Mouse (Mus musculus) hindbrain, embryonic 15.5 days (tissue): Measurements from ENCODE around the gene Pard3. TPM values are rescaled to one million over a fixed set of nuclear protein-coding genes. Genes with fewer than 3 reads are reported as not detected.

Experiments used
- ATAC-seq: fragments of 200-750 bp; cut with Nextera tagmentation; 2 replicates; pipeline ENCODE4 v1.8.0; 2017; ENCODE audit warnings: low read depth, moderate number of reproducible peaks, moderate TSS enrichment; ENCODE audit not compliant: low FRiP score
- H3K27ac ChIP-seq: fragments of 300-500 bp; sonication (generic); replicated peaks from 2 replicates; pipeline ENCODE4 v1.5.1; 2015; ENCODE audit warnings: mild to moderate bottlenecking, inconsistent platforms
- H3K27me3 ChIP-seq: fragments of 300-500 bp; sonication (generic); 2 replicates; pipeline ENCODE4 v1.6.1; 2015; ENCODE audit warnings: control low read depth, inconsistent platforms
- H3K36me3 ChIP-seq: fragments of 300-500 bp; sonication (generic); 2 replicates; pipeline ENCODE4 v1.6.1; 2015; ENCODE audit warnings: control low read depth, inconsistent platforms
- H3K4me1 ChIP-seq: fragments of 300-500 bp; sonication (generic); replicated peaks from 2 replicates; pipeline ENCODE4 v1.6.1; 2015; ENCODE audit warnings: control low read depth, inconsistent platforms
- H3K4me2 ChIP-seq: fragments of 300-500 bp; sonication (generic); 2 replicates; pipeline ENCODE4 v1.6.1; 2015; ENCODE audit warnings: moderate library complexity, mild to moderate bottlenecking, inconsistent platforms
- H3K4me3 ChIP-seq: fragments of 300-500 bp; sonication (generic); 2 replicates; pipeline ENCODE4 v1.5.1; 2015; ENCODE audit warnings: mild to moderate bottlenecking, inconsistent platforms
- H3K9ac ChIP-seq: fragments of 300-500 bp; sonication (generic); 2 replicates; pipeline ENCODE4 v1.6.1; 2015; ENCODE audit warnings: inconsistent platforms
- H3K9me3 ChIP-seq: fragments of 300-500 bp; sonication (generic); 2 replicates; pipeline ENCODE4 v1.6.1; 2016; ENCODE audit warnings: control low read depth, inconsistent platforms
- WGBS: fragments of 180-500 bp; shearing (Covaris S2); methylation state at CpG from one replicate; pipeline ENCODE4 v1.1.7; 2015; 5-methylcytosine and 5-hydroxymethylcytosine counted together
- polyA plus RNA-seq: library from polyadenylated mRNA; unstranded; fragments of >200 nt; fragmentation: Nextera tagmentation; extraction: Ambion mirVana; gene quantifications from 2 replicates; pipeline ENCODE4 v1.2.1, GENCODE M21; 2015

Pard3 gene
- polyA plus RNA-seq, 1 experiment from 2014 or later = 18.2 TPM

- peaks cover 45% of the 10 kb centered on the region for H3K4me1 ChIP-seq
- H3K4me2 ChIP-seq = peak overlapping the region; percentile 71
- H3K4me3 ChIP-seq = peak overlapping the region; percentile 92
- H3K9ac ChIP-seq = peak overlapping the region; percentile 83
- no peaks in the 10 kb centered on the region for H3K36me3 ChIP-seq
- no peak for ATAC-seq
- H3K27ac ChIP-seq = peak overlapping the region; percentile 92
- no peaks in the 10 kb centered on the region for H3K9me3 ChIP-seq
- no peaks in the 10 kb centered on the region for H3K27me3 ChIP-seq
- WGBS = under 1% methylated on average over 10 of the region's 10 CpGs
Observed at GRCm38 (mm10) chr8:127065113-127065473, 1.4 kb downstream of the Pard3 start.

- WGBS = 56% methylated on average over 1 of the region's 1 CpGs
- H3K4me2 ChIP-seq = peak overlapping the region; percentile 71
- no peaks in the 10 kb centered on the region for H3K27me3 ChIP-seq
- no peaks in the 10 kb centered on the region for H3K9me3 ChIP-seq
- no peak overlapping the region for H3K9ac ChIP-seq
- peak overlapping the region; percentile 92 for H3K4me3 ChIP-seq
- H3K27ac ChIP-seq = no peak overlapping the region
- peaks cover 51% of the 10 kb centered on the region for H3K4me1 ChIP-seq
- H3K36me3 ChIP-seq = no peaks in the 10 kb centered on the region
- ATAC-seq = no peak
Observed at GRCm38 (mm10) chr8:127065791-127066190, 2.1 kb downstream of the Pard3 start.

- no peak overlapping the region for H3K4me3 ChIP-seq
- peaks cover 56% of the 10 kb centered on the region for H3K4me1 ChIP-seq
- ATAC-seq = no peak
- no peak overlapping the region for H3K27ac ChIP-seq
- no peaks in the 10 kb centered on the region for H3K27me3 ChIP-seq
- no peak overlapping the region; the same call in 1 of the 2 replicates for H3K4me2 ChIP-seq
- H3K36me3 ChIP-seq = no peaks in the 10 kb centered on the region
- no peaks in the 10 kb centered on the region for H3K9me3 ChIP-seq
- no peak overlapping the region for H3K9ac ChIP-seq
Observed at GRCm38 (mm10) chr8:127066501-127066900, 2.8 kb downstream of the Pard3 start.

- H3K9ac ChIP-seq = no peak overlapping the region
- 87% methylated on average over 3 of the region's 3 CpGs for WGBS
- no peak overlapping the region for H3K27ac ChIP-seq
- H3K4me1 ChIP-seq = peaks cover 56% of the 10 kb centered on the region
- H3K4me2 ChIP-seq = no peak overlapping the region
- no peaks in the 10 kb centered on the region for H3K36me3 ChIP-seq
- H3K4me3 ChIP-seq = no peak overlapping the region
- no peak for ATAC-seq
- H3K27me3 ChIP-seq = no peaks in the 10 kb centered on the region
- H3K9me3 ChIP-seq = no peaks in the 10 kb centered on the region
Observed at GRCm38 (mm10) chr8:127068719-127069118, 5.0 kb downstream of the Pard3 start.

GRCm38 (mm10) chr8:127070225-127070624, 6.5 kb downstream of the Pard3 start:
- 65% methylated on average over 3 of the region's 3 CpGs for WGBS
- Histone ChIP-seq H3K27ac (peak overlapping the region; percentile 23; the same call in 1 of the 2 replicates), H3K27me3 (no peaks in the 10 kb centered on the region), H3K4me3 (no peak overlapping the region), H3K36me3 (no peaks in the 10 kb centered on the region), H3K4me1 (peaks cover 65% of the 10 kb centered on the region), H3K9me3 (no peaks in the 10 kb centered on the region), H3K4me2 (no peak overlapping the region), H3K9ac (no peak overlapping the region)
- peak; percentile 82 for ATAC-seq

- Histone ChIP-seq H3K9me3 (no peaks in the 10 kb centered on the region), H3K27me3 (no peaks in the 10 kb centered on the region), H3K4me3 (no peak overlapping the region), H3K36me3 (no peaks in the 10 kb centered on the region), H3K4me1 (peaks cover 55% of the 10 kb centered on the region), H3K9ac (no peak overlapping the region), H3K27ac (0 out of 2 replicates have a peak overlapping the region, but pooled peaks have one; percentile 7), H3K4me2 (no peak overlapping the region)
- WGBS = 61% methylated on average over 5 of the region's 5 CpGs
- ATAC-seq = no peak; the same call in 1 of the 2 replicates
Observed at GRCm38 (mm10) chr8:127073052-127073618, 9.4 kb downstream of the Pard3 start.

- Histone ChIP-seq H3K36me3 (no peaks in the 10 kb centered on the region), H3K27me3 (no peaks in the 10 kb centered on the region), H3K27ac (no peak overlapping the region), H3K4me1 (peaks cover 57% of the 10 kb centered on the region), H3K4me3 (no peak overlapping the region), H3K9ac (no peak overlapping the region), H3K4me2 (no peak overlapping the region), H3K9me3 (no peaks in the 10 kb centered on the region)
- 83% methylated on average over 7 of the region's 7 CpGs for WGBS
- no peak for ATAC-seq
Observed at GRCm38 (mm10) chr8:127076511-127076910, 12.8 kb downstream of the Pard3 start.

- peaks cover 47% of the 10 kb centered on the region for H3K4me1 ChIP-seq
Observed at GRCm38 (mm10) chr8:127079244-127079805, 15.6 kb downstream of the Pard3 start.

GRCm38 (mm10) chr8:127081297-127081696, 17.6 kb downstream of the Pard3 start:
- Histone ChIP-seq H3K4me3 (no peak overlapping the region), H3K27me3 (no peaks in the 10 kb centered on the region), H3K27ac (no peak overlapping the region), H3K4me2 (no peak overlapping the region), H3K36me3 (no peaks in the 10 kb centered on the region), H3K4me1 (peaks cover 40% of the 10 kb centered on the region), H3K9me3 (no peaks in the 10 kb centered on the region), H3K9ac (no peak overlapping the region)
- 89% methylated on average over 3 of the region's 3 CpGs for WGBS
- ATAC-seq = no peak

More at GRCm38 (mm10) chr8:127079244-127079805, 15.6 kb downstream of the Pard3 start:
- H3K36me3 ChIP-seq = no peaks in the 10 kb centered on the region
- no peak overlapping the region for H3K9ac ChIP-seq
- H3K4me2 ChIP-seq = no peak overlapping the region
- ATAC-seq = no peak
- H3K27me3 ChIP-seq = no peaks in the 10 kb centered on the region
- 49% methylated on average over 5 of the region's 5 CpGs for WGBS
- H3K4me3 ChIP-seq = no peak overlapping the region
- H3K9me3 ChIP-seq = no peaks in the 10 kb centered on the region
- H3K27ac ChIP-seq = no peak overlapping the region

GRCm38 (mm10) chr8:127082486-127082885, 18.8 kb downstream of the Pard3 start:
- H3K4me1 ChIP-seq = peaks cover 34% of the 10 kb centered on the region
- no peaks in the 10 kb centered on the region for H3K36me3 ChIP-seq
- WGBS = 33% methylated on average over 2 of the region's 2 CpGs
- no peaks in the 10 kb centered on the region for H3K27me3 ChIP-seq
- ATAC-seq = no peak
- no peak overlapping the region for H3K4me3 ChIP-seq
- H3K27ac ChIP-seq = 0 out of 2 replicates have a peak overlapping the region, but pooled peaks have one; percentile 36
- no peaks in the 10 kb centered on the region for H3K9me3 ChIP-seq
- H3K4me2 ChIP-seq = no peak overlapping the region
- no peak overlapping the region for H3K9ac ChIP-seq

- WGBS = 95% methylated on average over 6 of the region's 6 CpGs
- H3K9me3 ChIP-seq = no peaks in the 10 kb centered on the region
- H3K27me3 ChIP-seq = no peaks in the 10 kb centered on the region
- H3K27ac ChIP-seq = no peak overlapping the region
- no peak for ATAC-seq
- no peak overlapping the region for H3K9ac ChIP-seq
- no peaks in the 10 kb centered on the region for H3K36me3 ChIP-seq
- no peak overlapping the region for H3K4me2 ChIP-seq
- H3K4me1 ChIP-seq = peaks cover 32% of the 10 kb centered on the region
- no peak overlapping the region for H3K4me3 ChIP-seq
Observed at GRCm38 (mm10) chr8:127084565-127084964, 20.9 kb downstream of the Pard3 start.

- H3K27me3 ChIP-seq = no peaks in the 10 kb centered on the region
- no peaks in the 10 kb centered on the region for H3K9me3 ChIP-seq
- H3K4me2 ChIP-seq = no peak overlapping the region
- H3K4me1 ChIP-seq = peaks cover 26% of the 10 kb centered on the region
- 50% methylated on average over 1 of the region's 1 CpGs for WGBS
- no peaks in the 10 kb centered on the region for H3K36me3 ChIP-seq
- no peak overlapping the region for H3K9ac ChIP-seq
- no peak overlapping the region for H3K4me3 ChIP-seq
- no peak for ATAC-seq
- H3K27ac ChIP-seq = no peak overlapping the region
Observed at GRCm38 (mm10) chr8:127087434-127087833, 23.7 kb downstream of the Pard3 start.
